Mouse (Mus musculus): ENCODE results near the gene Ktn1. TPM values are rescaled to one million over a fixed set of nuclear protein-coding genes. Genes with fewer than 3 reads are reported as not detected.

Ktn1 gene
- polyA plus RNA-seq, 1 experiment, result 25.4 TPM

GRCm38 (mm10) chr14:47776260-47777035, 128.2 kb downstream of the Ktn1 start:
- no peak for TF ChIP-seq POLR2A (IDR thresholded peaks at IDR 0.05; ENCODE audit: borderline replicate concordance, low read depth, low read length)
- no peak for TF ChIP-seq CTCF (IDR thresholded peaks at IDR 0.05; ENCODE audit: low read depth, low read length)
- Histone ChIP-seq H3K4me1 (ENCODE audit: control insufficient read depth, insufficient read depth, low read length) (no peaks in the 10 kb centered on the region), H3K27ac (ENCODE audit: insufficient read depth, low read depth, low read length) (no peak overlapping the region), H3K4me3 (ENCODE audit: insufficient read depth, low read length) (no peak overlapping the region)

- TF ChIP-seq CTCF (IDR thresholded peaks at IDR 0.05; ENCODE audit: low read depth, low read length), result no peak
- TF ChIP-seq POLR2A (IDR thresholded peaks at IDR 0.05; ENCODE audit: borderline replicate concordance, low read depth, low read length), result no peak
- Histone ChIP-seq H3K4me3 (ENCODE audit: insufficient read depth, low read length) (no peak overlapping the region), H3K27ac (ENCODE audit: insufficient read depth, low read depth, low read length) (no peak overlapping the region), H3K4me1 (ENCODE audit: control insufficient read depth, insufficient read depth, low read length) (no peaks in the 10 kb centered on the region)
Observed at GRCm38 (mm10) chr14:47786112-47786511, 137.9 kb downstream of the Ktn1 start.

Other genes with a start within 250 kb of the Ktn1 start
- gene Dlgap5, start 230.0 kb upstream of the Ktn1 start, polyA plus RNA-seq (2012; ENCODE audit: insufficient read depth, insufficient read length, missing spikeins), result 17.0 and 22.7 TPM in 2 replicates
- 15.3 and 17.6 TPM in 2 replicates for gene Fbxo34, start 198.0 kb upstream of the Ktn1 start, polyA plus RNA-seq (2012; ENCODE audit: insufficient read depth, insufficient read length, missing spikeins)
- gene Atg14, start 77.8 kb upstream of the Ktn1 start, polyA plus RNA-seq (2012; ENCODE audit: insufficient read depth, insufficient read length, missing spikeins), result 14.0 and 16.7 TPM in 2 replicates

All from bone marrow macrophage, adult 2 months (primary cell).